Mouse (Mus musculus) lung, embryonic 15.5 days (tissue): ENCODE measurements around the gene 1810055G02Rik. TPM values are rescaled to one million over a fixed set of nuclear protein-coding genes. Genes with fewer than 3 reads are reported as not detected.

Experiments used
- ATAC-seq: fragments of 200-750 bp; cut with Nextera tagmentation; 2 replicates; pipeline ENCODE4 v1.8.0; 2017; ENCODE audit warnings: moderate number of reproducible peaks, borderline replicate concordance; ENCODE audit not compliant: low FRiP score, low TSS enrichment; ENCODE audit errors: extremely low read depth
- H3K27ac ChIP-seq: fragments of 300-500 bp; sonication (generic); 2 replicates; pipeline ENCODE4 v1.5.1; 2015; ENCODE audit warnings: moderate library complexity, mild to moderate bottlenecking, inconsistent platforms
- H3K27me3 ChIP-seq: fragments of 300-500 bp; sonication (generic); 2 replicates; pipeline ENCODE4 v1.6.1; 2015; ENCODE audit warnings: inconsistent platforms
- H3K36me3 ChIP-seq: fragments of 300-500 bp; sonication (generic); 2 replicates; pipeline ENCODE4 v1.6.1; 2015; ENCODE audit warnings: inconsistent platforms
- H3K4me1 ChIP-seq: fragments of 300-500 bp; sonication (generic); 2 replicates; pipeline ENCODE4 v1.6.1; 2015; ENCODE audit warnings: inconsistent platforms
- H3K4me2 ChIP-seq: fragments of 300-500 bp; sonication (generic); 2 replicates; pipeline ENCODE4 v1.6.1; 2015; ENCODE audit warnings: inconsistent platforms, mild to moderate bottlenecking, moderate library complexity
- H3K4me3 ChIP-seq: fragments of 300-500 bp; sonication (generic); 2 replicates; pipeline ENCODE4 v1.5.1; 2015; ENCODE audit warnings: mild to moderate bottlenecking, inconsistent platforms
- H3K9ac ChIP-seq: fragments of 300-500 bp; sonication (generic); 2 replicates; pipeline ENCODE4 v1.6.1; 2015; ENCODE audit warnings: inconsistent platforms
- H3K9me3 ChIP-seq: fragments of 300-500 bp; sonication (generic); 2 replicates; pipeline ENCODE4 v1.6.1; 2016; ENCODE audit warnings: inconsistent platforms
- WGBS: fragments of 180-500 bp; shearing (Covaris S2); methylation state at CpG from one replicate; pipeline ENCODE4 v1.1.7; 2015; 5-methylcytosine and 5-hydroxymethylcytosine counted together
- polyA plus RNA-seq: library from polyadenylated mRNA; unstranded; fragments of >200 nt; fragmentation: Nextera tagmentation; extraction: Ambion mirVana; gene quantifications from 2 replicates; pipeline ENCODE4 v1.2.1, GENCODE M21; 2015

The 1810055G02Rik gene
- polyA plus RNA-seq, 1 experiment from 2014 or later: 31.9 TPM

GRCm38 (mm10) chr19:3698035-3698434 is 10.1 kb upstream of the 1810055G02Rik start:
- no peak overlapping the region for H3K9ac ChIP-seq
- H3K36me3 ChIP-seq: no peaks in the 10 kb centered on the region
- H3K27ac ChIP-seq: no peak overlapping the region
- H3K27me3 ChIP-seq: no peaks in the 10 kb centered on the region
- 40% methylated on average over 7 of the region's 7 CpGs for WGBS
- H3K4me2 ChIP-seq: no peak overlapping the region
- no peaks in the 10 kb centered on the region for H3K4me1 ChIP-seq
- no peak for ATAC-seq
- no peak overlapping the region for H3K4me3 ChIP-seq
- H3K9me3 ChIP-seq: no peaks in the 10 kb centered on the region

DNA sequence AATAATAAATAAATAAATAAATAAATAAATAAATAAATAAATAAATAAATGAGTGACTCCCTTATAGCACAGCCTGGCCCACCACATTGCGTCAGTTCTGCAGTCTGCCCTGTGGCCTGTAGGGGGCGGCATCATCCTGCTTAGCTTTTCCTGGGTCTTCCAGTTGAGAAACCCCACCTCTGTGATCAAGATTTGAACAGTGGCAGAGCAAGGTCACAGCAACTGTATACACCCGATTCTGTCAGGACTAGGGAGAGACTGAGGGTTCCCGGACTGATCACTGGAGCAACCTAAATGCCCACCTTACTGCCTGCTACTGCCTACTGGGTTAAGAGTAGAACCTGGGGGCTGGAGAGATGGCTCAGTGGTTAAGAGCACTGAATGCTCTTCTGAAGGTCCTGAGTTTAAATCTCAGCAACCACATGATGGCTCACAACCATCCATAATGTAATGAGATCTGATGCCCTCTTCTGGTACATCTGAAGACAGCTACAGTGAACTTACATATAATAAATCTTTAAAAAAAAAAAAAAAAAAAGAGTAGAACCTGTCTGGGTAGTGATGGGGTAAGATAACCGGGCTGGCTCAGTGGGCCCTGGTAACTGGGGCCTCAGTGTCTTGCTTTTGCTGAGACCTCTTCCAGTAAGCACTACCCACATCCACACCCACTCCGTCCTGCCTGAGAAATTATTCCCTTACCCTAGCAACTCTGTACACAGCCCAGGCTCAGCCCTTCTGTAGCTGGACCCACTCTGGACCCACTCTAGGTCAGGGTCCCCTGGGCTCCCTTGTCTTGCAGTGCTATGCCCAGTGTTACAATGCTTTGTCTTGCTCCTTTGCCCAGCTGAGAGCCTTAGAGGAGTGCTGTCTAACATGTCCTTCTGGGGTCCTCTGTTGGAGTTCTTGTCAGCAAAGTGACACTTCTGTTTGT is 8.3 kb upstream of the 1810055G02Rik start:
- Histone ChIP-seq H3K27ac (no peak overlapping the region), H3K4me3 (no peak overlapping the region), H3K36me3 (no peaks in the 10 kb centered on the region), H3K27me3 (no peaks in the 10 kb centered on the region), H3K4me2 (no peak overlapping the region), H3K9me3 (no peaks in the 10 kb centered on the region), H3K9ac (no peak overlapping the region), H3K4me1 (no peaks in the 10 kb centered on the region)
- ATAC-seq: 0 out of 2 replicates have a peak, but pooled peaks have one; percentile 50
- 30% methylated on average over 6 of the region's 6 CpGs for WGBS

- no peak overlapping the region for H3K4me2 ChIP-seq
- 82% methylated on average over 4 of the region's 4 CpGs for WGBS
- ATAC-seq: no peak
- no peak overlapping the region for H3K9ac ChIP-seq
- H3K27me3 ChIP-seq: no peaks in the 10 kb centered on the region
- H3K4me3 ChIP-seq: no peak overlapping the region
- H3K4me1 ChIP-seq: peaks cover 2% of the 10 kb centered on the region
- H3K36me3 ChIP-seq: no peaks in the 10 kb centered on the region
- no peaks in the 10 kb centered on the region for H3K9me3 ChIP-seq
- no peak overlapping the region for H3K27ac ChIP-seq
Observed at GRCm38 (mm10) chr19:3702460-3702859, 5.6 kb upstream of the 1810055G02Rik start.

DNA sequence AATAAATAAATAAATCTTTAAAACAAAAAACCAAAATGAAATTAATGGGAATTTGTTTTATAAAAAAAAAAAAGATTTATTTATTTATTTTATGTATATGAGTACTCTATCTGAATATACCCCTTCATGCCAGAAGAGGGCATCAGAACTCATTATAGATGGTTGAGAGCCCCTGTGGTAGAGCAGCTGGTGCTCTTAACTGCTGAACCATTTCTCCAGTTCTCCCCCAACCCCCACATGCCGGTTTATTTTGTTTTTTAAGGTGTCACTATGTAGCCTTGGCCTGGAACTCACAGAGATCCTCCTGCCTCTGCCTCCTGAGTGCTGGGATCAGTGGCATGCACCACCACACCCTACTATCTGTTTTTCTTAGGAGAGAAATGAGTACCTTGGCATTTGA is 1.8 kb upstream of the 1810055G02Rik start:
- Histone ChIP-seq H3K27ac (no peak overlapping the region), H3K4me1 (peaks cover 16% of the 10 kb centered on the region), H3K9me3 (no peaks in the 10 kb centered on the region), H3K36me3 (no peaks in the 10 kb centered on the region), H3K9ac (no peak overlapping the region), H3K4me2 (no peak overlapping the region), H3K4me3 (no peak overlapping the region), H3K27me3 (no peaks in the 10 kb centered on the region)
- 32% methylated on average over 1 of the region's 1 CpGs for WGBS
- no peak for ATAC-seq

GRCm38 (mm10) chr19:3707553-3707952 is 540 bp upstream of the 1810055G02Rik start:
- 37% methylated on average over 10 of the region's 10 CpGs for WGBS
- peak overlapping the region; percentile 92 for H3K4me3 ChIP-seq
- no peaks in the 10 kb centered on the region for H3K27me3 ChIP-seq
- H3K27ac ChIP-seq: peak overlapping the region; percentile 85
- peak overlapping the region; percentile 77 for H3K4me2 ChIP-seq
- H3K9me3 ChIP-seq: no peaks in the 10 kb centered on the region
- H3K36me3 ChIP-seq: no peaks in the 10 kb centered on the region
- H3K4me1 ChIP-seq: peaks cover 16% of the 10 kb centered on the region
- ATAC-seq: no peak
- H3K9ac ChIP-seq: peak overlapping the region; percentile 46

GRCm38 (mm10) chr19:3709013-3709787 is 1.1 kb downstream of the 1810055G02Rik start:
- Histone ChIP-seq H3K27ac (no peak overlapping the region), H3K9me3 (no peaks in the 10 kb centered on the region), H3K4me1 (peaks cover 16% of the 10 kb centered on the region), H3K27me3 (no peaks in the 10 kb centered on the region), H3K4me3 (peak overlapping the region; percentile 92), H3K9ac (peak overlapping the region; percentile 76), H3K4me2 (peak overlapping the region; percentile 77), H3K36me3 (no peaks in the 10 kb centered on the region)
- no peak for ATAC-seq
- WGBS: 23% methylated on average over 10 of the region's 10 CpGs

DNA sequence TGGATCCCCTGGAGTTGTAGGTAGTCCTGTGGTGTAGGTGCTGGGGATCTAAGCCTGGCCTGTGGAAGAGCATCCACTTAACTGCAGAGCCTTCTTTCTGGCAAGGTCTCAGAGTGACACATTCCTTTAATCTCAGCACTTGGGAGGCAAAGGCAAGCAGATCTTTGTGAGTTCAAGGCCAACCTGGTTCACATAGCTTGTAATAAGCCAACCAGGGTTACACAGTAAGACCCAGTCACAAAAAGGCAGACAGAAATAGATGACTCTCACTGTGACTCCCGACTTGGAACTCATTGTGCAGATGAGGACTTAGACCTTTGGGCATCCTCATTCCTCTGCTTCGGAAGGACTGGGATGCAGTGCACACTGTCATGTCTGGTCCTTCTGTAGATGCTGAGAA is 2.3 kb downstream of the 1810055G02Rik start:
- H3K9ac ChIP-seq: no peak overlapping the region
- no peaks in the 10 kb centered on the region for H3K9me3 ChIP-seq
- WGBS: 83% methylated on average over 2 of the region's 2 CpGs
- H3K27me3 ChIP-seq: no peaks in the 10 kb centered on the region
- H3K4me1 ChIP-seq: peaks cover 16% of the 10 kb centered on the region
- H3K36me3 ChIP-seq: 0 out of 2 replicates have a peak, but pooled peaks cover under 1% of the 10 kb centered on the region
- H3K4me3 ChIP-seq: no peak overlapping the region
- H3K4me2 ChIP-seq: no peak overlapping the region
- H3K27ac ChIP-seq: no peak overlapping the region
- no peak for ATAC-seq

- Histone ChIP-seq H3K36me3 (peaks cover 25% of the 10 kb centered on the region), H3K4me1 (peaks cover 11% of the 10 kb centered on the region), H3K27me3 (no peaks in the 10 kb centered on the region), H3K9me3 (no peaks in the 10 kb centered on the region), H3K4me3 (no peak overlapping the region), H3K27ac (no peak overlapping the region), H3K9ac (no peak overlapping the region), H3K4me2 (no peak overlapping the region)
- 87% methylated on average over 6 of the region's 6 CpGs for WGBS
- ATAC-seq: no peak
Observed at GRCm38 (mm10) chr19:3714381-3714780, 6.3 kb downstream of the 1810055G02Rik start.

- WGBS: 36% methylated on average over 19 of the region's 19 CpGs
- Histone ChIP-seq H3K36me3 (peaks cover 25% of the 10 kb centered on the region), H3K27me3 (no peaks in the 10 kb centered on the region), H3K9ac (peak overlapping the region; percentile 39), H3K4me3 (peak overlapping the region; percentile 40), H3K27ac (peak overlapping the region; percentile 65), H3K4me2 (peak overlapping the region; percentile 92), H3K4me1 (peaks cover 15% of the 10 kb centered on the region), H3K9me3 (no peaks in the 10 kb centered on the region)
- peak; percentile 80 for ATAC-seq
Observed at GRCm38 (mm10) chr19:3718481-3719361, 10.6 kb downstream of the 1810055G02Rik start.

DNA sequence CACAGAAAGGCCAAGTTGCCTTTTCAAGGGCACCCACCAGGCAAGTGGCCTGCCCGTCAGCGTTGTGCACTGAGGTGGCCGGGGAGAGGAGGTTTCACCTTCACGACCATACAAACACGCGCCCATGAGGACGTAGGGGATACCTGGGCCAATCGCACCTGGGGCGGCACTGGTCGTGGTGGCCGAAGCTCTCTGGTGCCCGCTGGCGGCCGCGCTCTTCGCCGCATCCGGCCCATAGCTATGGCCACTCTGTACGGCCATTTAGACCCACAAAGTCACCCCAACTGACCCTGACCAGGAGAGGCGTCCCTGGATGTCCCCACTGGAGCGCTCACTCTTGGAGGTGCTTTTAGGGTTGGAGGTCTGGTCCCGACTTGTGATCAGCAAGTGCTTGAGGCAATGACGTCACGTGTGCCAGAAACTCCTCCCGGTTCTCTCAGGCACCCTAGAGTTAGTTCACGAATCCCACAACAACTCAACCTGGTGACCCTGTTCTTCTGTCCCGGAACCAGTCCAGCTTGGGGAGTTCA is 11.3 kb downstream of the 1810055G02Rik start:
- peak overlapping the region; percentile 92 for H3K4me2 ChIP-seq
- peak; percentile 84 for ATAC-seq
- no peaks in the 10 kb centered on the region for H3K27me3 ChIP-seq
- peak overlapping the region; percentile 65 for H3K27ac ChIP-seq
- H3K36me3 ChIP-seq: peaks cover 25% of the 10 kb centered on the region
- peak overlapping the region; percentile 39 for H3K9ac ChIP-seq
- H3K4me1 ChIP-seq: peaks cover 15% of the 10 kb centered on the region
- no peaks in the 10 kb centered on the region for H3K9me3 ChIP-seq
- under 1% methylated on average over 27 of the region's 27 CpGs for WGBS
- peak overlapping the region; percentile 40 for H3K4me3 ChIP-seq

- no peaks in the 10 kb centered on the region for H3K36me3 ChIP-seq
- WGBS: 89% methylated on average over 9 of the region's 9 CpGs
- H3K9me3 ChIP-seq: no peaks in the 10 kb centered on the region
- H3K27ac ChIP-seq: no peak overlapping the region
- peaks cover 15% of the 10 kb centered on the region for H3K4me1 ChIP-seq
- ATAC-seq: no peak
- no peak overlapping the region for H3K9ac ChIP-seq
- H3K27me3 ChIP-seq: no peaks in the 10 kb centered on the region
- no peak overlapping the region for H3K4me2 ChIP-seq
- H3K4me3 ChIP-seq: no peak overlapping the region
Observed at GRCm38 (mm10) chr19:3723170-3723569, 15.1 kb downstream of the 1810055G02Rik start.
